Mouse (Mus musculus): ENCODE results near the gene Lsm4. TPM values are rescaled to one million over a fixed set of nuclear protein-coding genes. Genes with fewer than 3 reads are reported as not detected.

The Lsm4 gene
- total RNA-seq, 2 experiments from 2014 or later = 187 to 312 TPM

DNA sequence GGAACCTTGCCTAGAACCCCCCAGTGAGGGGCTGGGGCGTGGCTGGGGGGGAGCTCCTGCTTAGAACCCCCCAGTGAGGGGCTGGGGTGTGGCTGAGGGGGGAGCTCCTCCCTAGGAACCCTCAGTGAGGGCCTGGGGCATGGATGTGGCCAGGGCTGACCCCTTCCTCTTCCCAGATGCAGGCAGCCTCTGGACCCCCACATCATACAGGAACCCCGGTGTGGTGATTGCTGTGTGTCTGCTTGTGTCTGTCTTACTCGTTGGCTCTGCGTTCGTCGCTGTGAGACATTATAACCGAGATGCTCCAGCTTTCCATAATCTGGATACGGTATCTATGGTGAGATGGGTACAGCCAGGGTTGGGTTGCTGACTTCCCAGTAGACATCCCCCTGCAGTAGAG lies 48.6 kb downstream of the Lsm4 start:
- no peak for ATAC-seq (replicated peaks; ENCODE audit: poor library complexity, severe bottlenecking)

DNA sequence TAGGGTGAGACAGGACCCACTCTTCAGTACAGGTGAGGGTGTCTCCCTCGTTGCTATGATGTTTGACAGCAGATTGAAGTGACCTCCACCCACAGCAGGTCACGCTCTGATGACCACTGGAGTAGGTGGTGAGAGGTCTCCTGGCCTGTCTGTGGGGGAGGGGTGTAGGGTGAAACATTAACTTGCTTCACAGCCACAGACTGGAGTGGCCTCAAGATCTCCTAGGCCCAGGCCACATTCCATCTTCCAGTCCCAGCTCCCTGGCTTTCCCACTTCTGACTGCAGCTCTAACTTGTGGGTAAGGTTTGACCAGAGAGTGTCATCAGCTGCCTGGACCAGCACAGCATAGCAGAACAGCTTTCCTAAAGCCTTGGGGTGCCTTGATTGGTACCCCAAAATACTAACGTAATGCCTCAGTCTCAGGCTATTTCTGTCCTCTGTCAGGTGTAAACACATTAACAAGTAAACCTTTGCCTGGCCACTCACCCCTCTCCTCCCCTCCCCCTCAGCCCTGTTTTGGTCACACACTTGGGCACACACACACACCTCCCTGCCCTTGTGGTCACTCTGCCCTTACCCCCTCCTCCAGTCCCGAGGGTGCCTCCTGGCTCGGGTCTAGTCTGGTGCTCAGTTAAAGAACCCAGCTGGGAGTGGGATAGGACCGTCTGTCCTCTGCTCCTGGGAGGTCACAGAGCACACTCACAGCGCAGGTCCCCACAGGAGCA lies 50.6 kb downstream of the Lsm4 start, which contains the start of gene Pde4c:
Gene Pde4c, plus strand, starts transcription at position 235 of the 725 bp plus-strand sequence.
- ATAC-seq (replicated peaks; ENCODE audit: poor library complexity, severe bottlenecking) = no peak

DNA sequence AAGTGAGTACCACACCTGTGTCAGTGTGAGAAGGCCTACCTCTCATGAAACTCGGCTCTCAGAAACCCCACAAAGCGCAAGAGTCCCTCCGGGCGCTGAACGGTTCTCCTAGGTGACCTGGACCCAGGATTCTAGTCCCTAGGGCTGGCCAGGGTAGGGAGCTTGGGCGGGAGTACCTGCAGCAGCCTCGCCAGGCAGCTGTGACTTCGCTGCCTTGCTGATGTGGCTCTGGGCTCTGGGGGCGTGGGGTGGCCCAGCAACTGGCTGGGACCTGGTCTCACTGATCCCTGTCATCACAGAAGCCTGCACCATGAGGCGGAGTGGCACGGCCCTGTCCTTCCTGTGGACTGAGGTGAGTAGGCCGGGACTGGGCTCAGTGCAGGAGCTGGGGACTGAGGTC lies 51.2 kb downstream of the Lsm4 start:
- ATAC-seq (replicated peaks; ENCODE audit: poor library complexity, severe bottlenecking) = no peak

DNA sequence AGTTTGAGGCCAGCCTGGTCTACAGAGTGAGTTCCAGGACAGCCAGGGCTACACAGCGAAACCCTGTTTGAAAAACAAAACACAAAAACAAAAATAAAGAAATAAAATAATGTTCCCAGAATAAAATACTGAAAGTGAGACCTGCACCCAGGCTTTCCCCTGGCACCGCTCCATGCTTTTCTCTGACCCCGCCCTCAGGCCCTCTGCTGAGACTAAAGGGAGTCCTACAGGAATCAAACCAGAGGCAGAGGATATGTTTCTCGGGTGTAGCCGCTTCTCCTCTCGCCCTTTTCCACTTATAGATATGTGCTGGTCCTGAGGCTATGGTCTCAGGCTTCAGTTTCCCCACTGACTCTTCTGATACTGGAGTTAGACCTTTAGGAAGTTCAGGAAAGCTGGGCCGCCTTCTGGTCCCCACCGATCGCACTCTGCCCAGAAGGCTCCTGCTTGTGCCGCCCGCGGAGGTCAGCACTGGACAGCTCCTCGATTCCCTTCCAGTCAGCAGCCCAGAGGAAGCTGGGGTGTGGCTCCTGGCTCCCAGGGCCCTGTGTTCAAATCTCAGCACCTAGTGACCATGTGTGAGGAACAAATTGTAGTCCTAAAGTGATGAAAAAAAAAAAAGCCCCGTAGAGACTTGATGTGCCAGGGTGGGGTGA lies 52.9 kb downstream of the Lsm4 start:
- 0 out of 2 replicates have a peak, but pooled peaks have one; percentile 26 for ATAC-seq (replicated peaks; ENCODE audit: poor library complexity, severe bottlenecking)

DNA sequence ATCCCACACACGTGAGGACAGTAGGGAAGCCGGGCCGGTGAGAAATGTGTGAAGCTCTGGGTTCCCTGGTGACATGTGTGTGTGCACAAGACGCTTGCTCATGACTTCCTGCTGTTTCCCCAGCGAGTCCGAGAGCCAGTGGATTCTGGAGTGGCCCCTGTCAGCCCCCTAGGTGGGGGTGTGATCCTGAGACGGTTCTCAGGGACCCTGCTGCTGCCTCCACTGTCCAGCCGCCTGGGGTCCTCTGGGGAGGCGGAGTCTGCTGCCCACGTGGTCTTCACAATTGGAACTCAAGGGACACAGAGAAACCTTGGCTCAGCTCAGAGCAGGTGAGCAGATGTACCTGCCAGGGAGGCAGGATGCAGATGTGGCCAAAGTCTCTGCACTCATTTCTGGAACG lies 53.7 kb downstream of the Lsm4 start:
- ATAC-seq (replicated peaks; ENCODE audit: poor library complexity, severe bottlenecking) = no peak

Other genes with a start within 250 kb of the Lsm4 start
- 7.4 and 19.5 TPM in 2 replicates for gene Crtc1, start 233.7 kb upstream of the Lsm4 start, total RNA-seq (2014; fragmentation: Nextera tagmentation)
- 2.3 and 4.8 TPM in 2 replicates for gene Crtc1, start 233.7 kb upstream of the Lsm4 start, total RNA-seq (2017)
- gene Klhl26, start 196.3 kb upstream of the Lsm4 start, total RNA-seq (2014; fragmentation: Nextera tagmentation) = 2.1 and 4.4 TPM in 2 replicates
- gene Klhl26, start 196.3 kb upstream of the Lsm4 start, total RNA-seq (2017) = 4.0 and 4.1 TPM in 2 replicates
- gene Tmem59l, start 185.9 kb upstream of the Lsm4 start, total RNA-seq (2014; fragmentation: Nextera tagmentation) = not detected in 2 replicates
- gene Tmem59l, start 185.9 kb upstream of the Lsm4 start, total RNA-seq (2017) = not detected in 2 replicates
- gene Crlf1, start 180.1 kb upstream of the Lsm4 start, total RNA-seq (2014; fragmentation: Nextera tagmentation) = not detected in 2 replicates
- not detected in 2 replicates for gene Crlf1, start 180.1 kb upstream of the Lsm4 start, total RNA-seq (2017)
- gene Rex1bd, start 166.5 kb upstream of the Lsm4 start, total RNA-seq (2014; fragmentation: Nextera tagmentation) = 21.7 and 30.2 TPM in 2 replicates
- 33.4 and 64.9 TPM in 2 replicates for gene Rex1bd, start 166.5 kb upstream of the Lsm4 start, total RNA-seq (2017)
- 2,675 and 2,799 TPM in 2 replicates for gene Uba52, start 162.4 kb upstream of the Lsm4 start, total RNA-seq (2014; fragmentation: Nextera tagmentation)
- gene Uba52, start 162.4 kb upstream of the Lsm4 start, total RNA-seq (2017) = 3,231 and 3,572 TPM in 2 replicates
- gene Fkbp8, start 145.5 kb upstream of the Lsm4 start, total RNA-seq (2014; fragmentation: Nextera tagmentation) = 113 and 149 TPM in 2 replicates
- 107 and 118 TPM in 2 replicates for gene Fkbp8, start 145.5 kb upstream of the Lsm4 start, total RNA-seq (2017)
- 83.7 and 84.5 TPM in 2 replicates for gene Kxd1, start 145.3 kb upstream of the Lsm4 start, total RNA-seq (2014; fragmentation: Nextera tagmentation)
- 68.7 and 74.4 TPM in 2 replicates for gene Kxd1, start 145.3 kb upstream of the Lsm4 start, total RNA-seq (2017)
- gene Ell, start 133.8 kb upstream of the Lsm4 start, total RNA-seq (2014; fragmentation: Nextera tagmentation) = 11.7 and 13.6 TPM in 2 replicates
- gene Ell, start 133.8 kb upstream of the Lsm4 start, total RNA-seq (2017) = 5.5 and 5.7 TPM in 2 replicates
- gene Isyna1, start 78.9 kb upstream of the Lsm4 start, total RNA-seq (2014; fragmentation: Nextera tagmentation) = 30.8 and 66.6 TPM in 2 replicates
- gene Isyna1, start 78.9 kb upstream of the Lsm4 start, total RNA-seq (2017) = 35.2 and 38.6 TPM in 2 replicates
- gene Ssbp4, start 64.4 kb upstream of the Lsm4 start, total RNA-seq (2014; fragmentation: Nextera tagmentation) = 53.8 and 75.4 TPM in 2 replicates
- 35.2 and 87.9 TPM in 2 replicates for gene Ssbp4, start 64.4 kb upstream of the Lsm4 start, total RNA-seq (2017)
- 2.9 and 5.2 TPM in 2 replicates for gene Lrrc25, start 57.1 kb upstream of the Lsm4 start, total RNA-seq (2014; fragmentation: Nextera tagmentation)
- gene Lrrc25, start 57.1 kb upstream of the Lsm4 start, total RNA-seq (2017) = 1.1 and 3.1 TPM in 2 replicates
- gene Gdf15, start 40.8 kb upstream of the Lsm4 start, total RNA-seq (2014; fragmentation: Nextera tagmentation) = not detected in 2 replicates
- 0.67 TPM in 1 of 2 replicates, not detected in the other for gene Gdf15, start 40.8 kb upstream of the Lsm4 start, total RNA-seq (2017)
- 8.5 and 31.0 TPM in 2 replicates for gene Pgpep1, start 12.9 kb upstream of the Lsm4 start, total RNA-seq (2014; fragmentation: Nextera tagmentation)
- 6.5 and 6.9 TPM in 2 replicates for gene Pgpep1, start 12.9 kb upstream of the Lsm4 start, total RNA-seq (2017)
- 7.7 and 12.3 TPM in 2 replicates for gene Jund, start 25.7 kb downstream of the Lsm4 start, total RNA-seq (2014; fragmentation: Nextera tagmentation)
- 24.6 and 27.0 TPM in 2 replicates for gene Jund, start 25.7 kb downstream of the Lsm4 start, total RNA-seq (2017)
- gene Iqcn, start 30.2 kb downstream of the Lsm4 start, total RNA-seq (2014; fragmentation: Nextera tagmentation) = not detected in 2 replicates
- gene Iqcn, start 30.2 kb downstream of the Lsm4 start, total RNA-seq (2017) = not detected in 2 replicates
- not detected in 2 replicates for gene Gm3336, start 45.3 kb downstream of the Lsm4 start, total RNA-seq (2014; fragmentation: Nextera tagmentation)
- not detected in 2 replicates for gene Gm3336, start 45.3 kb downstream of the Lsm4 start, total RNA-seq (2017)
- not detected in 2 replicates for gene Pde4c, start 50.5 kb downstream of the Lsm4 start, total RNA-seq (2014; fragmentation: Nextera tagmentation)
- not detected in 2 replicates for gene Pde4c, start 50.5 kb downstream of the Lsm4 start, total RNA-seq (2017)
- gene Rab3a, start 81.4 kb downstream of the Lsm4 start, total RNA-seq (2014; fragmentation: Nextera tagmentation) = 5.5 and 10.8 TPM in 2 replicates
- gene Rab3a, start 81.4 kb downstream of the Lsm4 start, total RNA-seq (2017) = 0.34 and 1.6 TPM in 2 replicates
- gene Mpv17l2, start 87.7 kb downstream of the Lsm4 start, total RNA-seq (2014; fragmentation: Nextera tagmentation) = 28.6 and 41.1 TPM in 2 replicates
- 9.0 and 9.3 TPM in 2 replicates for gene Mpv17l2, start 87.7 kb downstream of the Lsm4 start, total RNA-seq (2017)
- 6.6 and 14.0 TPM in 2 replicates for gene Pik3r2, start 103.5 kb downstream of the Lsm4 start, total RNA-seq (2014; fragmentation: Nextera tagmentation)
- 12.1 and 16.6 TPM in 2 replicates for gene Pik3r2, start 103.5 kb downstream of the Lsm4 start, total RNA-seq (2017)
- gene Mast3, start 131.8 kb downstream of the Lsm4 start, total RNA-seq (2014; fragmentation: Nextera tagmentation) = 74.8 and 78.5 TPM in 2 replicates
- 12.4 and 12.5 TPM in 2 replicates for gene Mast3, start 131.8 kb downstream of the Lsm4 start, total RNA-seq (2017)
- 0.24 and 0.62 TPM in 2 replicates for gene Il12rb1, start 135.2 kb downstream of the Lsm4 start, total RNA-seq (2014; fragmentation: Nextera tagmentation)
- 0.52 and 1.4 TPM in 2 replicates for gene Il12rb1, start 135.2 kb downstream of the Lsm4 start, total RNA-seq (2017)
- 5.0 and 16.1 TPM in 2 replicates for gene Arrdc2, start 166.5 kb downstream of the Lsm4 start, total RNA-seq (2014; fragmentation: Nextera tagmentation)
- 4.7 and 8.7 TPM in 2 replicates for gene Arrdc2, start 166.5 kb downstream of the Lsm4 start, total RNA-seq (2017)
- 0.30 and 0.49 TPM in 2 replicates for gene Kcnn1, start 190.0 kb downstream of the Lsm4 start, total RNA-seq (2014; fragmentation: Nextera tagmentation)
- 0.90 and 3.5 TPM in 2 replicates for gene Kcnn1, start 190.0 kb downstream of the Lsm4 start, total RNA-seq (2017)
- 19.4 and 22.3 TPM in 2 replicates for gene Ccdc124, start 200.7 kb downstream of the Lsm4 start, total RNA-seq (2014; fragmentation: Nextera tagmentation)
- 35.9 and 38.9 TPM in 2 replicates for gene Ccdc124, start 200.7 kb downstream of the Lsm4 start, total RNA-seq (2017)
- gene Slc5a5, start 219.5 kb downstream of the Lsm4 start, total RNA-seq (2014; fragmentation: Nextera tagmentation) = not detected in 2 replicates
- gene Slc5a5, start 219.5 kb downstream of the Lsm4 start, total RNA-seq (2017) = 0.15 TPM in 1 of 2 replicates, not detected in the other
- 5,658 and 6,549 TPM in 2 replicates for gene Rpl18a, start 224.2 kb downstream of the Lsm4 start, total RNA-seq (2014; fragmentation: Nextera tagmentation)
- gene Rpl18a, start 224.2 kb downstream of the Lsm4 start, total RNA-seq (2017) = 2,742 and 3,425 TPM in 2 replicates
- gene Map1s, start 232.7 kb downstream of the Lsm4 start, total RNA-seq (2014; fragmentation: Nextera tagmentation) = 12.1 and 24.0 TPM in 2 replicates
- gene Map1s, start 232.7 kb downstream of the Lsm4 start, total RNA-seq (2017) = 7.4 and 7.6 TPM in 2 replicates

All from granulocyte monocyte progenitor cell, adult 5-6 weeks (primary cell).